Mouse (Mus musculus): ENCODE measurements at regions not wholly inside any gene's neighbourhood (a gene's known extent, or its start where the extent isn't known, plus 50 kb on each side); places are given as distances from the start of the nearest gene placed in this dataset.

GRCm38 (mm10) chr7:73262526-73262925, 112.8 kb upstream of the Rgma start:
- DNase-seq (ENCODE audit: low spot score in 2 of 2): no peak

DNA sequence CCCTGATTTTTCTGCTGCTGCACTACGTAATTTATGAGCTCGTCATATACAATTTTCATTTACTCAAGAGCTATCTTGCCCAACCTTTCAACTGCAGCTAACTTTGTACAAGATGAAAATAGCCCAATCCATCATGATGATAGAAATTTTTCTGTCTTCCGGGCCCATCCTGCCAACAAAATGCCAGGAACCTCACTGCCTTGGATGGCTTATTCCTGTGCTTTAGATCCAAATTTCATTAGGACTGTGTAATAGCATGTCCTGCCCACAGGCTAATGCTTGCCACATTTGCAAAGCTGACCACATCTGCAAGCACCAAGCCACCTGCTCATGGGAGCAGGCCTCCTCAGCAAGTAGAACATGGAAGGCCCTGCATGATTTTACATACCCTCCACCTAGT, 105.7 kb upstream of the Rgma start:
- DNase-seq (ENCODE audit: low spot score in 2 of 2): no peak

- no peak for DNase-seq (ENCODE audit: low spot score in 2 of 2)
Measured at GRCm38 (mm10) chr7:73272787-73273186, 102.5 kb upstream of the Rgma start.

DNA sequence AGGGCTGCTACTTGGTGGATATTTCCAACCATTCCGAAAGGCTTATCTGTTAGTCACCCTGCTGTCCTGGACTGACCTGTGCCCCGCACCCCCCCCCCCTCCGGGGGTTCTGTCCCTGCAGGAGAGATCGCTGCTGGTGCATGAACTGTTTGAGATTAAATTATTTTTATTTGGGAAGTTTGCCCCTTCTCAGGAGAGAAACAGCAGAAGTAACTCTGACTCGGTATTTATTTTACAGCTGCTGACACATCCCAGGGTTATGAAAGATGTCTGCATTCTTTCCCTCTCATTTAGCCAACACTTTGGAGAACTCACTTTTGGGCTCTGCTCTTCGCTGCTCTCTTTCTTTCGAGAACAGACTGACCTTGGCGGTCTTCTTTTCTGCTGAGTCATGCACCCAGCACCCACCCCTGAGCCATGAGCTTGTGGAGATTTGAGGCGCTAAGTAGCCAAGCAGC, 99.5 kb upstream of the Rgma start:
- DNase-seq (ENCODE audit: low spot score in 2 of 2): peak; percentile 80 to 87

DNA sequence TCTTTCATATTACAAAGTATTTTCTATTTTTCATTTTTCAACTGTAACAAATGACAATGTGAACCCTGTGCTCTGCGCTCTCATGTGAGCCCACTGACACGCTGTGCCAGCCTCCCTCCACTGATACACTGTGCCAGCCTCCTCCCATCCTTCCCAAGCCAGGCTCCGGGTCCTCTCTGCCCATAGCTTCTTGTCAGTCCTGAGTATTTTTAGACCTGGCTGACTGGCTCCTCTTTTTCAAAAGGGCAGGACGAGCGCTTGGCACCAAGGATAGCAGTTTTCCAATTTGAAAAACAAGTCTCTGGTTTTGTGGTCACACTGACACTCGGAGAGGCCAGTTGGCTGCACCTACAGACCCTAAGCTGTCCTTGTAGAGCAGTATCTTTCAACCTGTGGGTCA, 96.7 kb upstream of the Rgma start:
- peak; percentile 61 to 67 for DNase-seq (ENCODE audit: low spot score in 2 of 2)

GRCm38 (mm10) chr7:73279936-73280445, 95.3 kb upstream of the Rgma start:
- no peak for DNase-seq (ENCODE audit: low spot score in 2 of 2)

- DNase-seq (ENCODE audit: low spot score in 2 of 2): no peak
Measured at GRCm38 (mm10) chr7:73286244-73286643, 89.1 kb upstream of the Rgma start.

- no peak for DNase-seq (ENCODE audit: low spot score in 2 of 2)
Measured at GRCm38 (mm10) chr7:73293337-73293736, 82.0 kb upstream of the Rgma start.

- no peak for DNase-seq (ENCODE audit: low spot score in 2 of 2)
Measured at GRCm38 (mm10) chr7:73294399-73294798, 80.9 kb upstream of the Rgma start.

DNA sequence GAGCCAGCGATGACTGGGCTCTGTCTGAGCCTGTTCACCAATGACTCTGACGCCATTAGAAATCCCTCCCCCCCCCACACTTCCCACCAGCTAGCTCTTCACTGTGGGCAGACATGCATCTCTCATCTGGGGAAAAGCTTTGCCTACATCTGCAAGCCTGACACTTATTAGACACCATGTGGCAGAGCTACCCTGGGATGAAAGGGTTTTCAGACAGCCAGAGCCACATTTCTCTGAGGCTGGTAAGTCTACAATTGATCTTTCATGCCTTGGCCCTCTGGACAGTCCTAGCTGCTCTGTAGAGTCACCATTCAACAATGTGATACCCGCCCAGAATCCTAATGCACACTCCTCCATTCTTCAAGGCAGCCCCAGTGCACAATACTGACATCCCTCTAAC, 72.8 kb upstream of the Rgma start:
- DNase-seq (ENCODE audit: low spot score in 2 of 2): no peak

DNA sequence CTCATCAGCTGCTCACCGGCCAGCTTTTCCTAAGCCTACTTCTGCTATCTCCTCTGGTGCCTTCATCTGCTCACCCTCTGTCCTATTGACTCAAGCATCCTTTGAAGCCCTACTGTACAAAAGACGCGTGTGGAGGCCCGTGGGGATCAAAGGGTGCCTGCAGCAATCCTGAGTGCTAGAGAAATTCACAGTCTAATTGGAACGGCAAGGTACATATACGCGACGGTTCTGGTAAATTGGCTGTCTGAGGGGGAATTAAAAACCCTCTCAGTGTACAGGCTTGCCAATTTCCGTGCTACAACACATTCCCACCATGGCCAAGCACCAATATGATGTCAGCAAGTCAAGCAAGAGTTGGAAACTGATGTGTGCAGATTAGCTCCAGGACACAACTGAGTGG, 71.5 kb upstream of the Rgma start:
- no peak for DNase-seq (ENCODE audit: low spot score in 2 of 2)

- no peak for DNase-seq (ENCODE audit: low spot score in 2 of 2)
Measured at GRCm38 (mm10) chr7:73304799-73305198, 70.5 kb upstream of the Rgma start.

GRCm38 (mm10) chr7:73305286-73305975, 69.9 kb upstream of the Rgma start:
- DNase-seq (ENCODE audit: low spot score in 2 of 2): no peak

DNA sequence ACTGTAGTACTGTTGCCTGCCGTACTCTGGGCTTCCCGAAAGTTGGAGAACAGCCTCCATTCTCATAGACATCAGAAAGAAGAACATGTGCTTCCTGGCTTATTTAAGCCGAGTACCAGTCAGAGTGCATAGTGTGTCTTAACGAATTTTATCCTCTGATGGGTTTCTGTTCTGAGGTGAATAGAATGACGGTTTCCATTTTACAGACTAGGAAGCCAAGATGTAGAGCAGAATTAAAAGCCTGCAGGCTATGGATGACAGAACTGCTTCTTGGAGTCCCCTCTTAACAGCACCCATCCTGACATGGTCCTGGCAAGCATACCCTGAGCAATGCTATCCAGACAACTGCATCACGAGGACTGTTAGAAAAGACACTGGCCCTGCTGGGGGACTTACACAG, 69.0 kb upstream of the Rgma start:
- no peak for DNase-seq (ENCODE audit: low spot score in 2 of 2)

DNA sequence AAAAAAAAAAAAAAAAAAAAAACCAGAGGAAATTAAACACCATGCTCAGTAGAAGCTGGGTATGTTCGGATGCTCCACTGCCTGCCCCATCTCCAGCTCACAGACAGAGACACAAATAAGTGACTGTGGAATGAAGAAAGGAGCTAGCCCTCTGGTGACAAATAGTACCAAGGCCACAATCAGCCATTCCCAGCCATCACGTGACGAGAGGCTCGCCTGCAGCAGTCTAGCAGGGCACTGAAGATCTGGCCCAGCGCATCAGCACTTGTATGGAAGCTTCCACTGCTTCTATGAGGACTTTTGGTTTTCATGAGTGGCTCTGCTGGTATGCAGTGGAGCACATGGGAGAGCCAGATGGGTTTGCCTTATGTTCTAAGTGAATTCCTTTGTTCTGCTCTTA, 68.6 kb upstream of the Rgma start:
- DNase-seq (ENCODE audit: low spot score in 2 of 2): no peak

DNA sequence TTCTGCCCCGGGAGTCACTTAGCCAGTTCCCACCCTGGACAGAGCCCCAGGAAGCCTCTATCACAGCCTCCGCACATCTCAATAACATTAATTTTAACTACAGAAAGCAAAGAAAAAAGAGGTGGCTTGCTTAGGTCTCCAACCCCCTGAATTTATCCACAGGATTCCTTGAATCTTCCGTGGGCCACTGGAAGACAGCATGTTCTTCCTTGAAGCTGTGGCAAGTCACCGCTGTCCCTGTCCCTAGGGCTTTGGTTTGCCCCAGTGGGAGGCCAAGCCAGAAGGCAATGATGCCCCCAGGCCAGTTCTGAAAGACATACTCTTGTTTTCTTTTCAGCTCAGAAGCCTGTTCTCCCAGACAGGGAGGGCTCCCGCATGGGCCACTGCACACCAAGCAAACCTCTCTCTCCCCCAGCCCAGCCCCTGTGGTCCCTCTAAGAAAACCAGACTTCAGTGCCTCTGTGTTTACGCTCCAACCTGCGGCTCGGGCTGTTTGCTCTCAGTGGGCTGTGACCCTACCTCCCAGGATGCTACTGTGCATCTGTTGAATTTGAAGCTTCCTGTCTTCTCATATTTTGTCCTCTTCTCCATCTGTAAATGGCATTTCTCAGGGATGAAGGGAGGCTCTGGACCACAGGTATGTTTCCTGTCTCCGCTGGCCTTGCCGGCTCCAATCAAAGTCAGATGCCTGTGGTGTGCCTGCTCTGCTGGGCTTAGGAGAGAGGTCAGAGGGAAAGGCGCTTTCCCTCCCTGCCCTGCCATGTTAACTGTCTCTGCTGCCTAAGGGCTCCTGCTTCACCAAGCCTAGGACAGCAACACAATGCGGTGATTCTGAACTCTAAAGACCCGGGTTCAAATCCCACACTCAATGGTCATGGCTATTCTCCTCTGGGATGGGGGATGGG, 67.5 kb upstream of the Rgma start:
- no peak for DNase-seq (ENCODE audit: low spot score in 2 of 2)

- no peak for DNase-seq (ENCODE audit: low spot score in 2 of 2)
Measured at GRCm38 (mm10) chr7:73308981-73309380, 66.3 kb upstream of the Rgma start.

DNA sequence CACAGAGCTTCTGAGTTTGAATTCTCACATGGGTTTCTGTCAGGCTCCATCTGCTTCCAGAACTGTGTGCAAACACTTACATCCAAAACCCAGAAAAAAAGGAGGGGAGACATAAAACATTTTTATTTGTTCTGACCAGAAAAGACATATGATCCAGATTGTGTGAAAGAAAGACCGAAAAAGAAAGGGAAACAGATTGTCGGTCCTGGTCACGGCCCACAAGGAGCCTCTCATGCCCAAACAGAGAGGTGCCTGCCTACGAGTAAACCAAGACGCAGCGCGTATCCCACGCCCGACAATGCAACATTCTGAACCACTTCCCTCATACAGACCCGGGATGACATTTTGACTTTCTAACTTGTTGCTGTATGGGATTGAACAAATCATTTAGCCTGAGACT, 65.3 kb upstream of the Rgma start:
- DNase-seq (ENCODE audit: low spot score in 2 of 2): no peak

DNA sequence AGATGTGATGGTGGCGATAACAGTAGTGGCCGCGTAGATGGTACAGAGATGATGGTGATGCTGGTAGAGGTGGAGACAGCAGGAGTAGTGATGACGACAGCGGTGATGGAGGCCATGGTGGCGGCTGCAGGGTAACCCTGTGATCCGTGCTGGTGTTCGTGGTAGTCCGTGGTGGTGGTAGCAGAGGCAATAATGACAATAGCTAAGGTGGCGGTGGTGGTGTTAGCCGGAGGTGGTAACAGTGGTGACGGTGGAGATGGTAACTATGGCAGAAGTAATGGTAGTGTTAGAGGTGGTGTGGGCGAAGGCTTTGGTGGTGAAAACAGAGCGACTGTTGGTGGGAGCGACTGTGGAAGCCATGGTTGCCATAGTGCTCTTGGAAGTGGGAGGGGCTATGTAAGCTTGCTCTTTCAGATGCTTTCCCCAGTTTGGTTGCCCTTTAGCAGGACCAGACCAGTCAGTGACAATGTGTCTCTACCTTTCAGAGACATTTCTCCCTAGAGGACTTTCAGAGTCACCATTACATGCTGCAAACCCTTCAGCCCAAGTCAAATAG, 64.7 kb upstream of the Rgma start:
- no peak for DNase-seq (ENCODE audit: low spot score in 2 of 2)

- no peak for DNase-seq (ENCODE audit: low spot score in 2 of 2)
Measured at GRCm38 (mm10) chr7:73315555-73315954, 59.8 kb upstream of the Rgma start.

- no peak for DNase-seq (ENCODE audit: low spot score in 2 of 2)
Measured at GRCm38 (mm10) chr7:73317574-73317973, 57.7 kb upstream of the Rgma start.

GRCm38 (mm10) chr7:73319004-73319403, 56.3 kb upstream of the Rgma start:
- DNase-seq (ENCODE audit: low spot score in 2 of 2): no peak

DNA sequence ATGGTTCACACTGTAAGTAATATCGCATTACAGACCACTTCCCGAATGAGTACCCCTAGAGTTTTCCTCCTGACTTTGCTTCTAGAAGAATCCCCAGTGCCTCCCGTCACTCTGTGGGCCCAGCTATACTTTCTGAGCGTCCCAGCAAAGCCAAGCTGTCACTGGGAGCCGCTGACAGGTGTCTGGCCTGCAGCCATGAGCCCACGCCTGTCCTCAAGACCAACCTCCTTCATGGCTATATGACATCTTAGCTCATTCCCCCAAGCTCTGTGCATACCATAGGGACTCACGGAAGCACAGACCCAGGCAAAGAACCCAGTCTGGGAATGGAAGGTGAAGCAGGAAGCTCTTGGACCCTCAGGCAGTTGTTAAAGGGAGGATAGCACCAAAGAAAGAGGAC, 55.3 kb upstream of the Rgma start:
- DNase-seq (ENCODE audit: low spot score in 2 of 2): peak in 1 of 2 experiments; percentile 68
